Mouse (Mus musculus) cerebellum, postnatal 10 days (tissue): ENCODE results near the gene Kcnip1.

Experiments
- DNase-seq, 2 experiments: peaks; one replicate each; pipeline ENCODE4 v3.0.0; 2021; ENCODE audit warnings: mixed read lengths in 2 of 2

Kcnip1 gene

GRCm38 (mm10) chr11:33890382-33890781 is 102.6 kb downstream of the Kcnip1 start:
- no peak for DNase-seq

GRCm38 (mm10) chr11:33887660-33888059 is 105.3 kb downstream of the Kcnip1 start:
- no peak for DNase-seq

GRCm38 (mm10) chr11:33885981-33886380 is 107.0 kb downstream of the Kcnip1 start:
- DNase-seq = no peak

GRCm38 (mm10) chr11:33882731-33883328 is 110.1 kb downstream of the Kcnip1 start:
- DNase-seq = no peak

GRCm38 (mm10) chr11:33874925-33875324 is 118.0 kb downstream of the Kcnip1 start:
- no peak for DNase-seq

- peak in 1 of 2 experiments; percentile 25 for DNase-seq
Measured at GRCm38 (mm10) chr11:33873071-33873781, 119.7 kb downstream of the Kcnip1 start.

DNA sequence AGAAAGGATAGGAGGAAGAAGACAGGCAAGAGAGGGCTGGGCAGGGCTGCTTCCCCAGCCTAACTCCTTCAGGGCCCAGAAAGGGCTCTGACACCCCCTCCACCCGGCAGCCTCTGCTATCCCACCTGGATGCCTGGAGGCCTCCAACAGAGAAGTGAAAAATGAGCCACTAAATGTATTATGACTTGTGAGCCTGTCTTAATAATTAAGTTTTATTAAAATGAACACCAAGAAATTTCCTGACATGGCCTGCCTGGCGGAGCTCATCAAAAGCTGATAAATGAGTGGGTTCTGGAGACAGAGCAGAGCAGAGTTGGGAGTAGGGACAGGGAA is 120.3 kb downstream of the Kcnip1 start:
- no peak for DNase-seq

GRCm38 (mm10) chr11:33871998-33872715 is 120.8 kb downstream of the Kcnip1 start:
- no peak for DNase-seq

- no peak for DNase-seq
Measured at GRCm38 (mm10) chr11:33870246-33870645, 122.7 kb downstream of the Kcnip1 start.

- DNase-seq = no peak
Measured at GRCm38 (mm10) chr11:33869559-33869958, 123.4 kb downstream of the Kcnip1 start.

DNA sequence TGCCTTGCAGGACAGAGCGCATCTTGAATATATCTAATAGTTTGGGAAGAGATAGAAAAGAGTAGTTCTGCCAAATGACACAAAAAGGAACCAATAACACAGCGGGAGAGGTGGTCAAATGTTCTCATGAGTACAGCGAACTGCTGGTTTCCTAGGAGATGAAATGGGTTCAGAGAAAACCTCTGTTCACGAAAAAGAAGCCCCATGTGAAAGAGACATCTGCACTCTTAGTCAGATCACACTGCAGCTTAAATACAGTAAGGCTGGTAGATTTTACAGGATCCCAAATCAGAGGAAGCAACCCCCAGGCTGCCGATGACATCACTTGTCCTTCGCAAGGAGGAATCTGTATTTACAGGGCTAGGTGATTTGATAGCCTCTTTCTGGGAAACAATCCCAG is 126.2 kb downstream of the Kcnip1 start:
- no peak for DNase-seq

DNA sequence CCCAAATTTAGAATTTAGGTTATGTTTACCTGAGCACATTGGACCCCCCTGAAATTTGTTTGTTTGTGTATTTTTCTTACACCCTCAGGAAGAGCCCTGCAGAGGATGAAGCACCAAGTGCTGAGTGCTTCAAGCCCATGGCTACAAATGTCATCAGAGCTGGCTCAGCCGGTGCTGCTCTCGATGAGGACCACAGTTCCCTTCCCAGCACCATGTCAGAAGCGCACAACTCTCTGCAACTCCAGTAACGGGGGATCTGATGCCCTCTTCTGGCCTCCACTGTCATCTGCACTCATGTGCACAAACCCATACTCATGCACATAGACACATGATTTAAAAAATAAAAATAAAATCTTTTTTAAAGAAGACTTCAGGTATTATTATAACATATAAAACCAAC is 128.7 kb downstream of the Kcnip1 start:
- DNase-seq = no peak

DNA sequence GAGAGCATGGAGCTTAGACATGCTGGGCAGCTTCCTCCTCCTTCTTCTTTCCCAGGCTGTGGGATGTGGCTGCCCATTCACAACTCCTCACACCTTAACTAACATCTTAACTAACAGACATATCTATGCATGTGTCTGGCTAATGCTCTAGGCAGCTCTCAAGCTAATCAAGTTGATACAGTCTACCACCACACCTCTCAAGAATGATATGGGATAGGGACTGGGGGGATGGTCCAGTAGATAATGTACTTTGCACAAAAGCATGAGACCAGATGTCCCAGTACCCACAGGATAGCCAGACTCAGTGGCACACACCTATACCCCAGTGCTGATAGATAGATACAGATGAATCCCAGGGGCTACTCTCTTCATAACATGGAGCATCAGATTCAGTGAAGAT is 131.1 kb downstream of the Kcnip1 start:
- DNase-seq = no peak

GRCm38 (mm10) chr11:33860905-33861582 is 131.9 kb downstream of the Kcnip1 start:
- DNase-seq = no peak

DNA sequence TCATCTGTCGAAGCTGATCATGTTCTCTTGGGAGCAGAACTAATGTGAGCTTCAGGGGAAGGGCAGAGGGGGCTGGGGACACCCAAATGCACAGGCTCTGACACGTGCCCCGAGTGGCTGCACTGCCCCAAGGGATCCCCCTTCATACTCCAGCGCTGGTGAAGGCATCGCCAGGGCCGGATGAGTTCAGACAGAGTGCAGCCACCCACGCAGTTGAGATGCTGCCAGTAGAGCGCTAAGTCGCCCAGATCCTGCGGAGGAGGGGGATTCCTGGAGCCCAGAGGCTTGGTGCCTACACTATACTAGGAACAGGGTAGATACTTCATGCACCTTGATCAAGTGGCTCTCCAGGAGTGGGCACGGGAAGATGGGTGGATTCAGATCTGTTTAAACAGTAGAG is 143.3 kb downstream of the Kcnip1 start:
- peak; percentile 48 to 59 for DNase-seq

DNA sequence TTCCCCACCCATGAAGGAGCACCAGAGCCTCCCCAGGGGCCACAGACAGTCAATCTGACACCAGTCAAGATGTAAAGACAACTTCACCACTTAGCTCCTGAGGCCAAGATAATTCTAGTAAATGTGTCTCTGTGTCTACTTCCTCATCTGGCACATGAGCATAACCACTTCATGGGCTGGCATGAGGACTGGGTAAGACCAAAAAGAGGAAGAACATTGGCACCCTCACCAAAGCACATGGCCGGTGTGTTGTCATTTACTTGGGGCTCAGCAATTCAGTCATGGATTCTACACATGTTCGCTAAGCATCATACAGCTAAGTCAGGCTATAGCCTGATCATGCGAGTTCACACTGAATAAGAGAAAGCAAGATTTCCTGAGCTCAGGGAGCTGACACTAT is 144.3 kb downstream of the Kcnip1 start:
- no peak for DNase-seq

- peak in 1 of 2 experiments; percentile 46 for DNase-seq
Measured at GRCm38 (mm10) chr11:33845931-33846330, 147.0 kb downstream of the Kcnip1 start.

DNA sequence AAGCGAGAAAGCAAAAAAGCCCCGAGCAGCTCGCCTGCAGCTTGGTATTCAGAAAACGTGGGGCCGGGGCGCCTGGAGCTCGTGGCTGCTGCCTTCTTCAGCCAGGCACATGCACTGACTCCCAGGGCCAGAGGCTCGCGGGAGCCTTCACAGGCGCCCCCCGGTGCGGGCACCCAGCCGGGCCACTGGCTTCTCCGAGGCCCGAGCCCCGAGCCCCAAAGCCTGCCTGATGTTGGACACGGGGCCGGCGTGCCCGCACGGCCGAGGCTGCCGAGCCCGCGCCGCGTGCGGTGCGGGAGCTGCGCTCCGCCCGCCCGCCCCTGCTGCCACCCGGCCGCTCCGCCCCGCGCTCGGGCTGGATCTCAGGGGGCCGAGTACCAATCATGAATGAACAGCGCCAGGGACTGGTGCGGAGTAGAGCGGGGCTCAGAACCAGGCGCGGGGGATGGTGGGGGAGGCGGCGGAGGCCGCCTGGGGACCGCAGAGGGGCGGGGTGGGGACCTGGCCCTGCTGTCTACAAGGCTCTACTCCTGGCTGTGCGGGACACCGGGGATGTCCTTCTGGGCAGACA is 149.6 kb downstream of the Kcnip1 start:
- DNase-seq = peak in 1 of 2 experiments; percentile 42

DNA sequence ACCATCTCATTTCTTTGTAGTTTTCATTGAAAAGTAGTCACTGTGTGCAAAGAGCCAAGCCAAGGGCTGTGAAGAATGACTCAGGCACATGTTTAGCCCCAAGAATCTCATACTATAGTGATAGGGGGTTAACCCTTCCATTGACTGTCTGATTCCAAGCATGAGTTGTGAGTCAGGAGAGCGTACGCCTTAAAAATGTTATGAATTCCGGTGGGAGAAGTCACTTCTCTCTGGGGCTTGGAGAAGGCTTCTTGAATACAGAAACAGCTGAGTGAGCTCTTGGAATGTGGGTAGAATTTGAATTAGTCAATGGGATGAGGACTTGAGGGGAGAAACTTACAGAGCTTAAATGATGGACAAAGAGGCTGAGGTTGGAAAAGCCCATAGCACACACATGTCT is 153.9 kb downstream of the Kcnip1 start:
- DNase-seq = no peak

- DNase-seq = no peak
Measured at GRCm38 (mm10) chr11:33829774-33830173, 163.2 kb downstream of the Kcnip1 start.

DNA sequence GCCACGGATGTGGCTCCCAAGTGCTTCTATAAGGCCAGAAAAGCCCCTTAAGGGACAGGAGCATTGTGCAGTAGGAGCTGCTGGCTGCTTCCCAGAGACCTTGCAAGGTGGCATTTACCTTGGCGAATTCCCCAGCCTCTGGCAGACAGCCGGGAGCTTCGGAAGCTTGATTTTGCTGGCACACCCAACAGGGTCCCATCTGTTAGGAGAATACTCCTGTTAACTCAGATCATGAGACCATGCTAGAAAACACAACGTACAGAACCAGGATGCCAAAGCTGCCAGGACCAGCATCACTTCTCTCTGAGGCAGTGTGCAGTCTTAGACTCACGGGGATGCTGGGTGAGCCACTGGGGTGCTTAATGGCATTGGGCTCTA is 165.1 kb downstream of the Kcnip1 start:
- DNase-seq = peak; percentile 98

GRCm38 (mm10) chr11:33827085-33827828 is 165.7 kb downstream of the Kcnip1 start:
- DNase-seq = peak; percentile 84 to 90
